Mouse (Mus musculus): ENCODE measurements around the gene Gpr89. TPM values are rescaled to one million over a fixed set of nuclear protein-coding genes. Genes with fewer than 3 reads are reported as not detected.

The Gpr89 gene
- total RNA-seq (2021): 10 to 100 TPM; 41.5 to 42.6 TPM

DNA sequence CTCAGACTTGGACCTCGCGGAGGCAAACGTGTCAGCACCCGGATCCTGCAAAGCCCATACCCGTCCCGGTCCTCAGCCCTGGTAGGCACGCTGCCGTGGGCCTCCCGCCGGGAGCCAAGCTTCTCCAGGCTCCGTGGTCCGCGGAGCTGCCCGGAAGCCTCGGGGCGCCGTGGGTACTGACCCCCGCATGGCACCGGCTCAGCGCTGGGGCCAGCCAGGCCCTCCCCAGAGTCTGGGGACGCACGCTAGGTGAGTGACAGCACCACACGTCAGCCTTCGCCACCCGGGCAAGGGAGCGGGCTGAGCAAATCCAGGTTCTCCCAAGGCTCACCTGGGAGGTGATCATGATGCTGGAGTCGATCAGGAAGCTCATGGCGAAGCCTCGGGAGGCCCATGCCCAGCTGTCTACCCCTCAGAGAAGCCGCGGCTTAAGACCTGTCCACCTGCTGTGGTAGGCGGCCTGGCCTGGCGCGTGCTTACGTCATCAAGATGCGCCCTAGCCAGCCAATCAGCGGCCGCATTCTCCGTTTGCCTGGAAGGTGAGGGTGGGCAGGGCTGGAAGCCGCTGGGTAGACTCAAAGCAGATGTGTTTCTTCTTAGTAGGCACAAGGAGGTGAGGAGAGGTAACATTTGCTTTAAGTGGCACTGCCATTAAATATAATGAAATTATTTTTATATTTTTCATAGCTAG lies at the start of gene Gpr89:
Gpr89 (minus strand) TSS at position 496 of the 691 bp plus-strand sequence.
- peak; percentile 92 for DNase-seq

DNA sequence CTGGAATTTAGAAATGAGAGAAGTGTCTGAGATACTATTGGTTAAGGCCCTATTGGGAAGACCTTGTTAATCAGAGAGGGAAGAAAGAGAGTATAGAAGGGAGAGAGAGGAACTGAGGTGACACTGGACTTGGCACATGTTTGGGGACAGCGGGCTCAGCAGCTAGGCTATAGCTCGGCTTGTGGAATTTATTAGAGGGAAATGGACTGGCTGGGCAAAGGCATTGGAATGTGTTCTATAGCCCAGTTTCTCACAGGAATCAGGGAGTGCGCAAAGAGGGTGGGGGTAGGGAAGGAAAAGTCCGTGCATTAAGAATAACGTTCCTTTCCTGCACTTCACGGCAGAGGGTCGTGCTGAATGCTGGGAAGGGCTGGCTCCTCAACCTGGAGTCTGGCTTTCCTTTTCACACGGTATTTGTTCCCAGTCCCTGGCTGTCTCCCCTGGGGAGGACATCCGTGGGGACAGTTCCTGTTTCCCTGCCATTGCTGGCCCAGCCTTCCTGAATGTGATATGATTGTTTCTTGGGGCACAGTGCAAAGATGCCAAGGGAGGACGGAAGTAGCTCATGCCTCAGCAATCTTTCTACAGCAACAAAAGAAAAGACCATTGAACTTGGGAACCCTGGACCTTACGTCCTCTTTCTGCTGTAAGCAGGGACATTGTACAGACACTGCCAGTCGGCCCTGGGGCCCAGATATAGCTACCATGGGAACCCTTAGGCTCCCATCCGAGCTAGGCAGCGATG lies 48.5 kb upstream of the Gpr89 start:
- DNase-seq: no peak

DNA sequence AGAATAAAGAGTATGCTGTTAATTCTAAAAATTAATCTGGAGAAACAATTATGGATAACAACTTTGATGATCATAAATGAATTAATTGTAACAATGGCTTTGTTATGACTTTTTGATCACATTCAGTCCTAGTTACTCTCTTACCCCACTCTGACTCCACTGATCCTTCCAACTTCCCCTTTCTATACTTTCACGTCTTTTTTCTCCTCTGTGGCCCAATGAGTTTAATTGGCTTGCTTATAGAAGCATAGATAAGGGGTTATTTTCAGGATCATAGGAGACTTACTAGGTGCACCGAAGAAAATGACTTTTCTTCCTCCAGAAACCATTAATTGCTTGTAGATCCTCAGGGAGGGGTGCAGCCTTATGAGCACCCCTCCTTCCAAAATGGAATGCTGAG lies 37.6 kb upstream of the Gpr89 start:
- DNase-seq: no peak

DNA sequence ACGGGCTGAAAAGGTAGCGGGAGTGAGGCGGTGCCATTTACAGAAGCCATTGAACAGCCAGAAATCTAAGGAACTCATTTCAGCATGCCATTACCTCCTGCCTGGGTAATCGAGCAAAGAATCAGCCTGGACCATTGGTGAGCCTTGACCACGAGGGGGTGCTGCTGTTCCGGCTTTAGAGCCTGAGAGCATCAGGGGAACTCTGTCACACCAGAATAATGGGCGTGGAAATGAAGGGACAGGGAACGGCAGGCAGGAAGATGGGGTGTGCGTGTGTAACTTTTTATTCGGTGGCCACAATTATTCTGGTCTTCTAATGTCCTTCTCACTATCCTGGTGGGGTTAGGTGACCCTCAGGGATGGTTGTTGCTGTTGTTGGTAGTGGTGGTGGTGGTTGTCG lies 33.6 kb upstream of the Gpr89 start:
- peak; percentile 88 to 91 for DNase-seq

DNA sequence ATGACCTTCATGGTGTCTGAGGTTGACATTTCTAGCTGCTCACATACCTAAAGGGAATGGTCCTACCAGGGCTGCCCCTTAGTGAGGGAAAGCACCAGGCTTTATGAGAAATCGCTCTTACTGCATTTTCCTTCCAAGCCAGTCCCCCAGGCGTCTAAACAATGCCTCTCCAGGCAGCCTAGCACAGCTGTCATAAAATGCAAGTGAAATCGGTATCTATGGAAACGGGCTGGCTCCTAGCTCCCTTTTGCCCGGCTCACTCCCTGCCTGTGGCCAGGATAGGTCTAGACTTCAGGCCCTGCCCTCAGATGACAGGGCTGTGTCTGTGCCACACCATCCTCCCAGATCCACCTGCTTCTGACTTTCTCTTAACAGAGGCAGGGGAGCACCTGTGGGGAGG lies 32.5 kb upstream of the Gpr89 start:
- peak; percentile 17 to 27 for DNase-seq

DNA sequence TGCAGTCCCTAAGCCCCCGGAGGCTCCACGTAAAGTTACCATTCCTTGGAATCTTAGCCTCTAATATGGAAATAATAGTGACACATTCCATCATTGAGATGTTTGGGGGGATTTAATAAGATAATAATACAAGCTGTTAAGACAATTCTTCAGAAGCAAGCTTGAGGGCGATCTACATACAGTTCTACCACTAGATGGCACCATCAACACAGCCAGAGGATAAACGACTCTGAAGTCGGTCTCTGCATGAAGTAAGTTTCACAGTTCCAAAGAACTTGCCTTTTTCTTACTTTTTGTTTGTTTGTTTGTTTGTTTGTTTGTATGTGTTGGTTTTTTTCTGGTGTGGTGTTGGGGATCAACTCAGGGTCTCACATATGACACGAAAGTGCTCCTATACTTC lies 31.1 kb upstream of the Gpr89 start:
- DNase-seq: no peak

DNA sequence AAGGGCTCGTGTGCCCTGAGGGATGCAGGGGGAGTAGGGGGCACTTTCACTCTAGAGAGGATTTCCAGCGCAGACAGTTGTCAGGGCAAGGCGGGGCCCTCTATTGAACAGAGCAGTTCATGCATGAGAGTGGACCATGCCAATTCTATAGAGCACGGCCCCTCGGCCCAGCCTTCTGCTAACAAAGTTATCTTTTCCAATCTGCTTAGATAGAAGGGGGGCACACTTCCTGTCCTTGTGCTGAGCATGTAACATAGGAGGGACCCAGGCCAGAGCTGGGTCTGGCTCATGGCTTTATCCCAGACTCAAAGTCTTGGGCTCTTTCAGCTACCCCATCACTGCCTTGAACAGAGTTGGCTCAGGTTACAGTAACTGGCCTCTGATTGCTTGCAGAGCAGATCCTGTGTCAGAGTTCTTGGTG lies 26.1 kb upstream of the Gpr89 start:
- DNase-seq: no peak

DNA sequence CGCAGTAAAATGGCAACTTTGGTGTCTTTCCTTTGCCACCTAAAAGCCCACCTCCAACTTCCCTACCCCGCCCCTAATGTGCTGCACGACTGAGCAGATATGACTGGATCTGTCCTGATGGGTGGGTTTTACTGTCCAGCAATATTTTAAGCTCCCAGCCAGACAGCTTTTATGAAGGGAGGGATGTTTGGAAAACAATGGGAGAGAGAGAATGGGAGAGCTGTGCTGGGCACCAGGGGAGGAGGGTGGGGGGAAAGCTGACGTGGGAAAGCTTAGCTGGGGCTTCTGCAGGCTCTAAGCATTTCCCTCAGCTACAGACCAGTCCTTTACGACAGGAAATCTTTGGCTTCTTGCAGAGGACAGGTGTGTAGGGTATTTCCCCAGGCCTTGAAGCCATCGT lies 20.8 kb upstream of the Gpr89 start, which contains the start of gene Gja8:
Gja8 (minus strand) TSS at position 101 of the 400 bp plus-strand sequence.
- DNase-seq: no peak

DNA sequence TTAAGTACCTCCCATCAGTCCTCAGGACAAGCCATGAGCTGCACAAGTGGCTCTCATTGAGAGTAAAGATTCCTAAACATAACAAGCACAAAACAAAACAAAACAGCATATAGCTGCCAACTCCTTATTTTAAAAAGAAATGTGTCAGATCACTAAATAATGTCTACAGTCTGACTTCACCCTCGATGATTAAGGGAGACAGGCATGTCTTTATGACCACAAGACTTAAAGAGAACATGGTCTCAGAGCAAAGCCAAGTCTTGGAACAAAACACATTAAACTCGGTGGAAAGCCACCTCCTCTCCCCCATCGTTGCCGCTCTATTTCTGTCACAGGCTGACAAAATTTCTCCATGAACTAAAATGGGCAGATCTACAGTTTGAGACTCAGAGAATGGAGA lies 19.5 kb upstream of the Gpr89 start:
- no peak for DNase-seq

DNA sequence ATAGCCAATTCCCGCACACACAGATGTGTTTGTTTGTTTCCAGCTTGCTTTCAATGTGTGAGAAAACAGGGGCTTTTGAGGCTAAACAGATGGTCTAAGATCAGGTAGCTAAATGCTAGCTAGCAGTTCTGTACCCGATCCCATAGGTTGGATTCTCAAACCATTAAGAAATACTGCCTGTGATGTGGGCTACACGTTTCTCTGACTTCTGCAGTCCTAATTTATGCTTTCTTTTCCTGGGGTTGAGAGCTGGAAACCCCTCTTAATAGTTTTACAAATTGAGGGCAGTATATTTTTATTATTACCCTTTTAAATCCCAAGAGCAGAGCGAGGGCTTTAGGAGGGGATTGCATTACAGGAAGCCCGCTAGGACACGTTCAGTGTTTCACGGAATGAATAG lies 15.8 kb upstream of the Gpr89 start:
- no peak for DNase-seq

DNA sequence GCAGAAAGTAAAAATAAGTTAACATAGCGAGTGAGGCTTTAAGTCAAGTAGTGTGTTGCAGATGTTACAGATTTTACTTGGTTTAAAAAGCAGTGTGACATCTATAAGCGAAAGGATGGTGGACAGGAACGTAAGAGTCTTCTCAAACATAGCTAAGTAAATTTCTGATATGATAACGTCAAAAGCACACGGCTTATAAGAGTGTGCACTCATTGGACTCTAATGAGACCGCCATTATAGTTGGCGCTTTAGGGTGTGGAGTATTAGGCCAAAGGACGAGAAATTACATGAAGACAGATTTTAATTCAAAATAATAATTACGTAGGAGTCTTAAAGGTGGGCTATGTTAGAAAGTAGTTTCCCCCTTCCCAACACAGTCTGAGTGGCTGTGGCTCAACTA lies 446 bp upstream of the Gpr89 start:
- no peak for DNase-seq

DNA sequence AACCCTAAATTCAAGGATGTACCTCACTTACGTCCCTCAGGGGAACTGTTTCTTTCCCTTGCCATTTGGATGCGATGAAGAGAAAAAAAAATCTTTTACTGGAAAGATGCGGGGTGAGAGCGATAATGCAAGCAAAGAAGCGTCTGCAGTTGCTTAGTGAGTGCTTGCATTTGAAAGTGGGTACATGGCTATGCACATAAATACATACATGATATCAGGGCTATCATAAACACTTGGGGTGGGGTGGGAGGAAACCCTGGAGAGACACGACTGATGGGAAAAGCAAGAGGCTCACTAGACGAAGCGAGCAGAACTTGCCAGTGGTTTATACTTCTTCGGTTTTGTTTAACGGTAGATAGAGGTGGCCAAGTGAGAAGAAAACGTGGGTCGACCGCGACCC lies 753 bp downstream of the Gpr89 start, which contains the start of gene Gja5:
Gja5 (plus strand) TSS at position 301 of the 400 bp plus-strand sequence.
- no peak for DNase-seq

DNA sequence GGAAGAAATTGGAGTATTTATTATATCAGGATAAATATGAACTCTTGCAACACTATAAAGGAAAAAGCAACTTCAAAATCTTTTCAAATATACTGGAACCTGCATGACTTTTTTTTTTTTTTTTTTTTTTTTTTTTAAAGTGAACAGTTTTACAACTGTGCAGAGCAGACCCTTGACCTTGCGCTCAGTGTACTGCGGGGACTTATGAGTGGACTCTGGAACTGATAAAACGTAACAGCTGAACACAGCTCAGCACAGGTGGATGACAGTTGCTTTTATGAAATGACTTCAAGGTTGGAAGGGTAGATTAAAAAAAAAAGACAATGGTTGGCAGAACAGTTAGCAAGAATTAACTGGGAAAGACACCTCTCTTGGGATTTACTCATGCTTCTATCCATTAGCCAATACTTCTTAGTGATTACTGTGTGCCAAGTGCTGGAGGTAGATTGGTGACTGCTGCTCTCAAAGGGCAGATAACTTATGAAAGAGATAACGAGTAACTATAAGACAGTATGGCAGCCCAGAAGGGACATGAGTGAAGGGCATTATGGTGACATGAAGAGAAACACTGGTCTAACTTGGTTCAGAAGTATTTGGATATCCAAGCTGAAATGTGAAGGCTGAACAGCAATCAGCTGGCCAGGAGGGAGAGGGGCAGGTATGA lies 2.7 kb downstream of the Gpr89 start:
- no peak for DNase-seq

DNA sequence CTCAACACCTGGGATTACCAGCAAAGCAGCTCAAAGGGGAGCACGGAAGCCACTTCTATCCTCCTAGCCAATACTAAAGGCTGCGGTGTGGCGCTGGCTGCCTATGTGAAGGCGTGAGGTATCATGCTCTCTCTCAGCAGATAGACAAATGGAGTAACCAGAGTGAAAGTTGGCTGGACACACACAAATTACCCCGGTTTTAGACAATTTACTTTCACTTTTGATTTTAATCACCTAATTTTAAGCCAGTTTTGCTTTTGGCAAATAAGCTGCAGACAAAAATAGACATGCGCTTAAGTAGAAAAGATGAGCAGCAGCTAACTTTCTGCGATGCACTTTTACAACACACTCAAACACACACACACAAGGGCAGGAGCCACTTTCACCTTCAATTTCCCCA lies 21.5 kb downstream of the Gpr89 start:
- no peak for DNase-seq

DNA sequence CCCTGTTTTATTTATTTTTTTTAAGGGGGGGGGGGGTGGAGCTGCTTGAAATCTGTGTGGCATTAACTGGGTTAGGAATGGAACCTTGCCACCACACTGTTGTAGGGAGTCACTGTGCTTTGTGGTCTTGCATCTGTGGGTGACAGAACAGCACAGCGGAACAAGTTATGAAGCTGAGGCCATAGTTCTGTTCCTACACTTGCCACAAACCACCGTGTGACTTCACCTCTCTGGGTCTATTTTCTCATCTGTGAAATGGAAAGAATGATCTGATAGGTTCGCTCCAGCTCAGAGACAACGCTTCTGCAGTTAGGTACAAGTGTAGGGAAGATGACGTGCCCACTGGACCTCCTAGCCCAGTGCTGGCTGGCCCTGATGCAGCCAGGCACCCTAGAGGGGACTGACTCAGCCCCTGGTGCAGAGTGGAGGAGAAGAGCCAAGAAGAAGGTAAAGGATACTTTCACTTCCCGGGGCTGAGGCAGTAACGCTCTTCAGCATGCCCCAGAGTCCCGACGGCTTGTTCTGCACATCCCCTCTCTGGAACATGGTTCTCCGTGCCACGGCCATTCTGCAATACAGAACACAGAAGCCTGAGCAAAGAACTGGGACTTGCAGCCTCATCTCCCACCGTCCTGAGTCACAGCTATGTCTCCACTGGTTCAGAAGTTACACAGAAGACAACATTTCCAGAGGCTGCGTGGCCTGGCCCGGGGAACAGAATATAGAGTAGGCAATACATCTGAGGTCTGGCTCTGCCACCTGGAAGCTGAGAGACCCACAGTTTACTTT lies 22.9 kb downstream of the Gpr89 start:
- DNase-seq: no peak

DNA sequence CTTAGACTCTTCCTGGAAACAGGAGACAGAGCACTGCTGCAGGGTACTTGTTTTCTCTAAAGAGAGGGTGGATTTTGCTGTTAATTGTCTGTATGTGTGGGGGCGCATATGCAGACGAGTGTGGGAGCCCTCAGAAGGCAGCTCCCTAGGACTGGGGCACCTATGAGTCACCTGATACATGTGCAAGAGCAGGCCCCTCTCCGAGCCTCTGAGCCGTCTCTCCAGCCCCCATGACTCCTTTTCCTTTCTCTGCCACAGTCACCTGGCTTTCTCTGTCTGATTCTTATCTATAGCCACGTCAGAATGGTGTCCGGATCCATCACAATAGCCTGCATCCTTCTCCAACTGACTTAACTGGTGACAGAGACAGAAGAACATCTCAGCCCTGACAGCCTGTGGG lies 23.6 kb downstream of the Gpr89 start:
- no peak for DNase-seq

DNA sequence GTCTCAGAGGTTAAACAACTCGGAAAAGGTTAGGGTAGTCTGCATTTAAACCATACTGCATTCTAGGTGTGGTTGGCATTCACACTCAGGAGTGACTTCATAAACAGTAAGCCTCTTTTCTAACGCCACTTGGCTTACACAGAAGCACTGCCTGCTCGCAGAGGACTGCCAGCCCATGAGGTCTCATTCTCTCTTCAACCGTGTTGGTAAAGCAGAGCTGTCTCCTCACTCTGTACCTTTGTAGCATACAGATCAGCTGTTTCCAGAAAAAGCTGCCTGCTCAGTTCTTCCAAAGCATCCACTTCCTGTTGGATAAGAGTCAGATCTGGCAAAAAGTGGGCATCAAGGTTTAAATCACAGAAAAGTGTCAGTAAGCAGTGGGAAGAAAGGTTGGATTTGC lies 24.8 kb downstream of the Gpr89 start:
- no peak for DNase-seq

DNA sequence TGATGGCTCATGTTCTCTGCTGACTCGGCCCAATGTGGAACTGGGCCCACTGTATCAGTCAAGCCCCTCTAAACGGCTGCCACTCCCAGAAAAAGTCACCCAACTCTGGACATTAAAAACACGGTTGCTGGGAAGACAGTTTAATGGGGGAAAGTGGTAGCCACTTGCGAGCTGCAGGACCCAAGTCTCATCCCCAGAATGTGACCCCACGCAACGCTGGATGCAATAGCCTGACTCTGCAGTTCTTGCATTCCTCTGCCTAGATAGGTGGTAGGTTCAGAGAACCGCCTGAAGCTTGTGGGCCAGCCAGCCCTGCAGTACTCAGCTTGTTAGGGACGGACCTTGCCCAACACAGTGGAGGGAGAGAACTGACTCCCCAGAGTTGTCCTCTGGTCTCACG lies 25.6 kb downstream of the Gpr89 start:
- no peak for DNase-seq

DNA sequence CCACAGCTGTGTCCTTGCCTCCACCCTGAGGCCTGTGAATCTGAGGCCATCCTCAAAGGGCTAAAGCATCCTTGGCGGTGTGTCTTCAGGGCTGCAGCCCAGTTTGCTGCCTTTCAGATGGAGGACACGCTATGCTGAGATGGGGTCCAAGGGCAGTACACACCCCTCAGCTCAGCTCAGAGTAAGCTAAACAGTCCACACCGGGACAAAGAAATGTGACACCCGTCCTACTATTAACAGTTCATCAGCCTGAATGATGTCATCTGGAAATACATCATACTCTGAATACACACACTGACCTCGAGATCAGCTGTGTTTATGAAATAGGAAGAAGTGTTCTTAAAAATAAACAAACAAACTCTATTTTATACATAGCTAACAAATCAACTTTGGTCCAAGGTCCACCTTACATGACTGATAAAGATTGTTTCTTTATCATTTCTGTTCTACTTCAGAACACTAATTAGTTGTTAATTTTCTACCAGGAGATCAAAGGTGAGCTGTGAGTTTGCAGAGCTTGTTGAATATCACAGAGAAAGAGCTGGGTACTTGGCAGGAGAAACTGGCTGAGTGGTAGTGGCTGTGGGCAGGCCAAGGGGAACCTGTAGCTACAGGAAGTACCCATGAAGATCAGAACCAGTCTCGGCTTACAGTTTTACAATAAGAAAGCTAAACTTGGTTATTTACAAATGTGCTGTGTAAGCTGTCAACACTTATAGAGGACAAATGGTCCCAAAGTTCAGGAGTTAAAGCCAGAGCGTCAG lies 30.2 kb downstream of the Gpr89 start:
- no peak for DNase-seq

DNA sequence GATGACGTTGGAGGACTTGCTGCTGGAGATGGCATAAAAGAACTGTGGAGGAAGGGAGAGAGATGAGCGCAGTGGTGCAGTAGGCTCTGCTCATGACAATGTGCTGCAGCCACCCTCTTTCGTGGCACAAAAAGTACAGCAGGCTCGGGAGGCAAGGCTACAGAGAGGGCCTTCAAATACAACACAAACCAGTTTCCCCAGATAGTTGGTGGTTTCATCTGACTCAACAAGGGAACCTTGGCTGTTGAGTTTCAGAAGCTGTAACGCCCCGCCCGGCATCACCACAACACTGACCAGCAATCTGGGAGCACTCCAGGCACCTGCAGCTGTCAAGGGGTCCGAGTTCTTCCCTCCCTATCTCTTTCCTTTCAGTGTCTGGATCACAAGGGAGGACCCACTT lies 32.6 kb downstream of the Gpr89 start:
- no peak for DNase-seq

DNA sequence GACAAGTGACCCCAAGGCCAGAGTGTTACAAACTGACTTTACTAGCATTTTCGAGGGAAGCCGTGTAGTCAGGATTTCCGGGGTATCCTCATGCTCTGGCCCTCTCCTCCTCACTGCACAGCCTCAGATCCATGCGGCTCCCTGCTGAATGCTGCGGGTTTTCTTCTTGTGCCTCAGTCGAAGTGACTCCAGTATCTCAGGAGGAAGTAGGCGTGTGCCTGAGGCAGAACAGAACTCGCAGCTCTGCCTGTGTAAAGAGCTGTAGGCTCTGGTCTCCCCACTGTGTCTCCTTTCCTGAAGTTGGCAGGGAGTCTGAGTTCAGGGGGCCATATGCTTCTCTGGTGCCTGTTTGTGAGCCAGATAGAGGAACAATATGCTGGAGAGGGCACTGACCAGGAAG lies 34.1 kb downstream of the Gpr89 start:
- DNase-seq: no peak

DNA sequence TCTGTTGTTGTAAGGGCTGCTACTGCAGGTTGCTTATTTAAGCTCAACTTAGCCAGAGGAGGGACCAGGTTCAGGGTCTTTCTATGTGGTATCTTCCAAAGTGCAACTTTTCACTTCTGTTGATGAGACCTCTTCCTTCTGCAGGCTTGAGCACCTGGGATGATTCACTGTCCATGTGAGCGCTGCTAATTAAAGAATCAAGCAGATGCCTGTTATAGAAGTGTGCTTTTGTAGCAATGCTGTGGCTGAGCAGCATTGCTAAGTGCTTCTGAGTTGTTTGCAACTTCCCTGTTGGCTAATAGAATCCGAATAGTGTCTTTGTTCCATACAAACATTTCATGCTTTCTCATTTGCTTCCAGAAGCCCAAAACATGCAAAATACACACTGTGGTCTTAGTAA lies 34.9 kb downstream of the Gpr89 start:
- DNase-seq: no peak

Measured in layer of hippocampus, postnatal 36 days (tissue).